Mouse (Mus musculus): ENCODE data around the gene Rab3c. TPM values are rescaled to one million over a fixed set of nuclear protein-coding genes. Genes with fewer than 3 reads are reported as not detected.

The Rab3c gene
- polyA plus RNA-seq, 1 experiment from 2014 or later = 0.47 TPM

GRCm38 (mm10) chr13:110031061-110031460 lies 249.7 kb downstream of the Rab3c start:
- Histone ChIP-seq H3K27ac (ENCODE audit: low read length) (no peak overlapping the region), H3K4me1 (ENCODE audit: control insufficient read depth, insufficient read depth, low read length) (no peaks in the 10 kb centered on the region), H3K4me2 (ENCODE audit: low read depth, low read length) (no peak overlapping the region), H3K9me3 (replicated peaks; ENCODE audit: control insufficient read depth, low read length) (no peaks in the 10 kb centered on the region), H3K9ac (ENCODE audit: low read length) (no peak overlapping the region), H3K27me3 (ENCODE audit: control insufficient read depth, insufficient read depth, low read length) (no peaks in the 10 kb centered on the region), H3K36me3 (ENCODE audit: control insufficient read depth, insufficient read depth) (no peaks in the 10 kb centered on the region), H3K4me3 (ENCODE audit: low read length) (no peak overlapping the region)
- no peak for ATAC-seq (replicated peaks; ENCODE audit: extremely low read depth, insufficient read depth, low FRiP score)
- 67% methylated on average over 8 of the region's 8 CpGs for WGBS

GRCm38 (mm10) chr13:110024381-110025161 lies 256.2 kb downstream of the Rab3c start:
- no peak overlapping the region for H3K4me2 ChIP-seq (ENCODE audit: low read depth, low read length)
- WGBS = 76% methylated on average over 10 of the region's 10 CpGs
- H3K4me1 ChIP-seq (ENCODE audit: control insufficient read depth, insufficient read depth, low read length) = no peaks in the 10 kb centered on the region
- no peak overlapping the region for H3K4me3 ChIP-seq (ENCODE audit: low read length)
- H3K9ac ChIP-seq (ENCODE audit: low read length) = no peak overlapping the region
- no peak for ATAC-seq (replicated peaks; ENCODE audit: extremely low read depth, insufficient read depth, low FRiP score)
- H3K27me3 ChIP-seq (ENCODE audit: control insufficient read depth, insufficient read depth, low read length) = no peaks in the 10 kb centered on the region
- H3K9me3 ChIP-seq (replicated peaks; ENCODE audit: control insufficient read depth, low read length) = no peaks in the 10 kb centered on the region
- no peaks in the 10 kb centered on the region for H3K36me3 ChIP-seq (ENCODE audit: control insufficient read depth, insufficient read depth)
- H3K27ac ChIP-seq (ENCODE audit: low read length) = no peak overlapping the region

- H3K4me1 ChIP-seq (ENCODE audit: control insufficient read depth, insufficient read depth, low read length) = peaks cover 8% of the 10 kb centered on the region; the same call in 1 of the 2 replicates
- H3K4me2 ChIP-seq (ENCODE audit: low read depth, low read length) = no peak overlapping the region
- no peak overlapping the region for H3K4me3 ChIP-seq (ENCODE audit: low read length)
- H3K27me3 ChIP-seq (ENCODE audit: control insufficient read depth, insufficient read depth, low read length) = no peaks in the 10 kb centered on the region
- no peaks in the 10 kb centered on the region for H3K9me3 ChIP-seq (replicated peaks; ENCODE audit: control insufficient read depth, low read length)
- no peak overlapping the region for H3K27ac ChIP-seq (ENCODE audit: low read length)
- ATAC-seq (replicated peaks; ENCODE audit: extremely low read depth, insufficient read depth, low FRiP score) = no peak
- no peaks in the 10 kb centered on the region for H3K36me3 ChIP-seq (ENCODE audit: control insufficient read depth, insufficient read depth)
- 79% methylated on average over 5 of the region's 5 CpGs for WGBS
- no peak overlapping the region for H3K9ac ChIP-seq (ENCODE audit: low read length)
Observed at GRCm38 (mm10) chr13:110023031-110023430, 257.8 kb downstream of the Rab3c start.

- no peaks in the 10 kb centered on the region for H3K9me3 ChIP-seq (replicated peaks; ENCODE audit: control insufficient read depth, low read length)
- H3K9ac ChIP-seq (ENCODE audit: low read length) = no peak overlapping the region
- peak; percentile 26; the same call in 1 of the 2 replicates for ATAC-seq (replicated peaks; ENCODE audit: extremely low read depth, insufficient read depth, low FRiP score)
- peaks cover 8% of the 10 kb centered on the region; the same call in 1 of the 2 replicates for H3K4me1 ChIP-seq (ENCODE audit: control insufficient read depth, insufficient read depth, low read length)
- peak overlapping the region; percentile 94 for H3K4me2 ChIP-seq (ENCODE audit: low read depth, low read length)
- H3K4me3 ChIP-seq (ENCODE audit: low read length) = no peak overlapping the region; the same call in 1 of the 2 replicates
- WGBS = 32% methylated on average over 9 of the region's 9 CpGs
- no peak overlapping the region for H3K27ac ChIP-seq (ENCODE audit: low read length)
- H3K27me3 ChIP-seq (ENCODE audit: control insufficient read depth, insufficient read depth, low read length) = no peaks in the 10 kb centered on the region
- H3K36me3 ChIP-seq (ENCODE audit: control insufficient read depth, insufficient read depth) = no peaks in the 10 kb centered on the region
Observed at GRCm38 (mm10) chr13:110019774-110020173, 261.0 kb downstream of the Rab3c start.

GRCm38 (mm10) chr13:110018941-110019743 lies 261.7 kb downstream of the Rab3c start:
- Histone ChIP-seq H3K9ac (ENCODE audit: low read length) (peak overlapping the region; percentile 64), H3K9me3 (replicated peaks; ENCODE audit: control insufficient read depth, low read length) (no peaks in the 10 kb centered on the region), H3K27ac (ENCODE audit: low read length) (0 out of 2 replicates have a peak overlapping the region, but pooled peaks have one; percentile 15), H3K27me3 (ENCODE audit: control insufficient read depth, insufficient read depth, low read length) (no peaks in the 10 kb centered on the region), H3K4me1 (ENCODE audit: control insufficient read depth, insufficient read depth, low read length) (peaks cover 8% of the 10 kb centered on the region; the same call in 1 of the 2 replicates), H3K36me3 (ENCODE audit: control insufficient read depth, insufficient read depth) (no peaks in the 10 kb centered on the region), H3K4me2 (ENCODE audit: low read depth, low read length) (peak overlapping the region; percentile 94), H3K4me3 (ENCODE audit: low read length) (peak overlapping the region; percentile 64)
- peak; percentile 25; the same call in 1 of the 2 replicates for ATAC-seq (replicated peaks; ENCODE audit: extremely low read depth, insufficient read depth, low FRiP score)
- 3% methylated on average over 20 of the region's 20 CpGs for WGBS

GRCm38 (mm10) chr13:110018431-110018901 lies 262.3 kb downstream of the Rab3c start:
- WGBS = under 1% methylated on average over 17 of the region's 17 CpGs
- ATAC-seq (replicated peaks; ENCODE audit: extremely low read depth, insufficient read depth, low FRiP score) = peak; percentile 74; the same call in 1 of the 2 replicates

GRCm38 (mm10) chr13:110012029-110012428 lies 268.8 kb downstream of the Rab3c start:
- Histone ChIP-seq H3K27ac (ENCODE audit: low read length) (no peak overlapping the region), H3K9me3 (replicated peaks; ENCODE audit: control insufficient read depth, low read length) (no peaks in the 10 kb centered on the region), H3K4me1 (ENCODE audit: control insufficient read depth, insufficient read depth, low read length) (no peaks in the 10 kb centered on the region), H3K9ac (ENCODE audit: low read length) (no peak overlapping the region), H3K4me2 (ENCODE audit: low read depth, low read length) (no peak overlapping the region), H3K27me3 (ENCODE audit: control insufficient read depth, insufficient read depth, low read length) (no peaks in the 10 kb centered on the region; the same call in 1 of the 2 replicates), H3K36me3 (ENCODE audit: control insufficient read depth, insufficient read depth) (no peaks in the 10 kb centered on the region), H3K4me3 (ENCODE audit: low read length) (no peak overlapping the region)
- WGBS = 85% methylated on average over 4 of the region's 4 CpGs
- no peak for ATAC-seq (replicated peaks; ENCODE audit: extremely low read depth, insufficient read depth, low FRiP score)

More at GRCm38 (mm10) chr13:110018431-110018901, 262.3 kb downstream of the Rab3c start:
- H3K9me3 ChIP-seq (replicated peaks; ENCODE audit: control insufficient read depth, low read length) = no peaks in the 10 kb centered on the region
- peaks cover 8% of the 10 kb centered on the region; the same call in 1 of the 2 replicates for H3K4me1 ChIP-seq (ENCODE audit: control insufficient read depth, insufficient read depth, low read length)
- peak overlapping the region; percentile 94 for H3K4me2 ChIP-seq (ENCODE audit: low read depth, low read length)
- peak overlapping the region; percentile 64 for H3K9ac ChIP-seq (ENCODE audit: low read length)
- H3K27ac ChIP-seq (ENCODE audit: low read length) = 0 out of 2 replicates have a peak overlapping the region, but pooled peaks have one; percentile 26
- peak overlapping the region; percentile 64 for H3K4me3 ChIP-seq (ENCODE audit: low read length)
- no peaks in the 10 kb centered on the region for H3K36me3 ChIP-seq (ENCODE audit: control insufficient read depth, insufficient read depth)
- H3K27me3 ChIP-seq (ENCODE audit: control insufficient read depth, insufficient read depth, low read length) = no peaks in the 10 kb centered on the region

- no peak for ATAC-seq (replicated peaks; ENCODE audit: extremely low read depth, insufficient read depth, low FRiP score)
- H3K4me1 ChIP-seq (ENCODE audit: control insufficient read depth, insufficient read depth, low read length) = peaks cover 3% of the 10 kb centered on the region; the same call in 1 of the 2 replicates
Observed at GRCm38 (mm10) chr13:110010876-110011275, 269.9 kb downstream of the Rab3c start.

More at GRCm38 (mm10) chr13:110010876-110011275, 269.9 kb downstream of the Rab3c start:
- 84% methylated on average over 6 of the region's 6 CpGs for WGBS
- H3K9me3 ChIP-seq (replicated peaks; ENCODE audit: control insufficient read depth, low read length) = no peaks in the 10 kb centered on the region
- no peak overlapping the region for H3K27ac ChIP-seq (ENCODE audit: low read length)
- no peak overlapping the region for H3K9ac ChIP-seq (ENCODE audit: low read length)
- H3K4me2 ChIP-seq (ENCODE audit: low read depth, low read length) = no peak overlapping the region
- H3K4me3 ChIP-seq (ENCODE audit: low read length) = no peak overlapping the region
- no peaks in the 10 kb centered on the region for H3K36me3 ChIP-seq (ENCODE audit: control insufficient read depth, insufficient read depth)
- H3K27me3 ChIP-seq (ENCODE audit: control insufficient read depth, insufficient read depth, low read length) = no peaks in the 10 kb centered on the region; the same call in 1 of the 2 replicates

All from heart, embryonic 16.5 days (tissue).